Mouse (Mus musculus): Measurements from ENCODE around the gene Ctns. TPM values are rescaled to one million over a fixed set of nuclear protein-coding genes. Genes with fewer than 3 reads are reported as not detected.
A peak's percentile ranks its signal among the peaks of the same experiment; 100 is the strongest.

The Ctns gene
- polyA plus RNA-seq, 1 experiment from 2014 or later: 23.4 TPM

GRCm38 (mm10) chr11:73194444-73194843, 4.4 kb downstream of the Ctns start:
- Histone ChIP-seq H3K27me3 (no peaks in the 10 kb centered on the region), H3K4me2 (no peak overlapping the region), H3K4me3 (replicated peaks) (no peak overlapping the region), H3K9me3 (no peaks in the 10 kb centered on the region), H3K4me1 (replicated peaks) (peaks cover 11% of the 10 kb centered on the region), H3K9ac (replicated peaks) (no peak overlapping the region), H3K36me3 (peaks cover 32% of the 10 kb centered on the region), H3K27ac (no peak overlapping the region)
- 79% methylated on average over 2 of the region's 2 CpGs for WGBS
- no peak for ATAC-seq (ENCODE audit: insufficient number of reproducible peaks, insufficient read depth, low FRiP score, low TSS enrichment, low read depth)

GRCm38 (mm10) chr11:73193047-73193446, 5.8 kb downstream of the Ctns start:
- 80% methylated on average over 6 of the region's 6 CpGs for WGBS
- Histone ChIP-seq H3K4me3 (replicated peaks) (no peak overlapping the region), H3K4me1 (replicated peaks) (peaks cover 5% of the 10 kb centered on the region; the same call in 1 of the 2 replicates), H3K27ac (no peak overlapping the region), H3K9me3 (no peaks in the 10 kb centered on the region), H3K36me3 (peaks cover 44% of the 10 kb centered on the region), H3K27me3 (no peaks in the 10 kb centered on the region), H3K4me2 (no peak overlapping the region), H3K9ac (replicated peaks) (no peak overlapping the region)
- no peak for ATAC-seq (ENCODE audit: insufficient number of reproducible peaks, insufficient read depth, low FRiP score, low TSS enrichment, low read depth)

GRCm38 (mm10) chr11:73187231-73187630, 11.6 kb downstream of the Ctns start:
- Histone ChIP-seq H3K4me1 (replicated peaks) (no peaks in the 10 kb centered on the region), H3K4me3 (replicated peaks) (no peak overlapping the region), H3K27ac (no peak overlapping the region), H3K4me2 (no peak overlapping the region), H3K9me3 (no peaks in the 10 kb centered on the region), H3K36me3 (peaks cover 92% of the 10 kb centered on the region), H3K27me3 (no peaks in the 10 kb centered on the region), H3K9ac (replicated peaks) (no peak overlapping the region)
- no peak for ATAC-seq (ENCODE audit: insufficient number of reproducible peaks, insufficient read depth, low FRiP score, low TSS enrichment, low read depth)
- WGBS: 90% methylated on average over 6 of the region's 6 CpGs

GRCm38 (mm10) chr11:73185872-73186615, 12.8 kb downstream of the Ctns start:
- WGBS: 92% methylated on average over 10 of the region's 10 CpGs
- peaks cover 86% of the 10 kb centered on the region for H3K36me3 ChIP-seq
- H3K9ac ChIP-seq (replicated peaks): no peak overlapping the region
- H3K4me1 ChIP-seq (replicated peaks): no peaks in the 10 kb centered on the region
- ATAC-seq (ENCODE audit: insufficient number of reproducible peaks, insufficient read depth, low FRiP score, low TSS enrichment, low read depth): no peak
- no peak overlapping the region for H3K27ac ChIP-seq
- no peaks in the 10 kb centered on the region for H3K27me3 ChIP-seq
- H3K4me3 ChIP-seq (replicated peaks): no peak overlapping the region
- H3K9me3 ChIP-seq: no peaks in the 10 kb centered on the region
- no peak overlapping the region for H3K4me2 ChIP-seq

GRCm38 (mm10) chr11:73177895-73178294, 20.9 kb downstream of the Ctns start:
- peaks cover 33% of the 10 kb centered on the region for H3K36me3 ChIP-seq
- 2% methylated on average over 2 of the region's 2 CpGs for WGBS

GRCm38 (mm10) chr11:73177509-73177875, 21.4 kb downstream of the Ctns start:
- peaks cover 30% of the 10 kb centered on the region for H3K36me3 ChIP-seq
- WGBS: 0% methylated on average over 28 of the region's 28 CpGs
- no peaks in the 10 kb centered on the region for H3K9me3 ChIP-seq
- H3K4me2 ChIP-seq: peak overlapping the region; percentile 68
- H3K4me3 ChIP-seq (replicated peaks): peak overlapping the region; percentile 85
- peak overlapping the region; percentile 96 for H3K27ac ChIP-seq
- no peaks in the 10 kb centered on the region for H3K27me3 ChIP-seq
- peaks cover 25% of the 10 kb centered on the region for H3K4me1 ChIP-seq (replicated peaks)
- peak; percentile 81 for ATAC-seq (ENCODE audit: insufficient number of reproducible peaks, insufficient read depth, low FRiP score, low TSS enrichment, low read depth)
- peak overlapping the region; percentile 69 for H3K9ac ChIP-seq (replicated peaks)

More at GRCm38 (mm10) chr11:73177895-73178294, 20.9 kb downstream of the Ctns start:
- Histone ChIP-seq H3K27ac (peak overlapping the region; percentile 96), H3K27me3 (no peaks in the 10 kb centered on the region), H3K4me2 (peak overlapping the region; percentile 68), H3K4me3 (replicated peaks) (peak overlapping the region; percentile 85), H3K9me3 (no peaks in the 10 kb centered on the region), H3K9ac (replicated peaks) (peak overlapping the region; percentile 69), H3K4me1 (replicated peaks) (peaks cover 25% of the 10 kb centered on the region)
- no peak for ATAC-seq (ENCODE audit: insufficient number of reproducible peaks, insufficient read depth, low FRiP score, low TSS enrichment, low read depth)

- H3K4me1 ChIP-seq (replicated peaks): peaks cover 31% of the 10 kb centered on the region
- H3K4me3 ChIP-seq (replicated peaks): peak within 1 kb of the TSS; percentile 85
- H3K9me3 ChIP-seq: no peaks in the 10 kb centered on the region
- peak within 1 kb of the TSS; percentile 76 for H3K4me2 ChIP-seq
- H3K9ac ChIP-seq (replicated peaks): peak within 1 kb of the TSS; percentile 86
- H3K36me3 ChIP-seq: peaks cover 24% of the 10 kb centered on the region
- H3K27me3 ChIP-seq: no peaks in the 10 kb centered on the region
- ATAC-seq (ENCODE audit: insufficient number of reproducible peaks, insufficient read depth, low FRiP score, low TSS enrichment, low read depth): peak; percentile 98
- H3K27ac ChIP-seq: peak within 1 kb of the TSS; percentile 96
- WGBS: under 1% methylated on average over 81 of the region's 81 CpGs
These were observed 22.0 kb downstream of the Ctns start, which contains the start of the genes Emc6 and Tax1bp3 for GRCm38 (mm10) chr11:73176608-73177508. Gene Emc6 (minus strand): TSS chr11:73177037. Gene Tax1bp3 (plus strand): TSS chr11:73177083.

- Histone ChIP-seq H3K4me3 (replicated peaks) (peak overlapping the region; percentile 85), H3K4me1 (replicated peaks) (peaks cover 35% of the 10 kb centered on the region), H3K27ac (peak overlapping the region; percentile 90), H3K36me3 (peaks cover 29% of the 10 kb centered on the region), H3K4me2 (peak overlapping the region; percentile 76), H3K9ac (replicated peaks) (peak overlapping the region; percentile 86), H3K27me3 (no peaks in the 10 kb centered on the region), H3K9me3 (no peaks in the 10 kb centered on the region)
- ATAC-seq (ENCODE audit: insufficient number of reproducible peaks, insufficient read depth, low FRiP score, low TSS enrichment, low read depth): no peak
- WGBS: 2% methylated on average over 15 of the region's 15 CpGs
These were observed 22.7 kb downstream of the Ctns start for GRCm38 (mm10) chr11:73176186-73176585.

- 42% methylated on average over 8 of the region's 8 CpGs for WGBS
- Histone ChIP-seq H3K4me2 (peak overlapping the region; percentile 76), H3K9ac (replicated peaks) (peak overlapping the region; percentile 86), H3K27me3 (no peaks in the 10 kb centered on the region), H3K4me1 (replicated peaks) (peaks cover 35% of the 10 kb centered on the region), H3K27ac (no peak overlapping the region), H3K4me3 (replicated peaks) (peak overlapping the region; percentile 85), H3K9me3 (no peaks in the 10 kb centered on the region), H3K36me3 (peaks cover 31% of the 10 kb centered on the region)
- no peak for ATAC-seq (ENCODE audit: insufficient number of reproducible peaks, insufficient read depth, low FRiP score, low TSS enrichment, low read depth)
These were observed 23.2 kb downstream of the Ctns start for GRCm38 (mm10) chr11:73175612-73176011.

- peaks cover 33% of the 10 kb centered on the region; the same call in 1 of the 2 replicates for H3K36me3 ChIP-seq
- peaks cover 23% of the 10 kb centered on the region for H3K4me1 ChIP-seq (replicated peaks)
- no peaks in the 10 kb centered on the region for H3K9me3 ChIP-seq
- peak overlapping the region; percentile 12; the same call in 1 of the 2 replicates for H3K27ac ChIP-seq
- H3K9ac ChIP-seq (replicated peaks): no peak overlapping the region
- no peak overlapping the region for H3K4me3 ChIP-seq (replicated peaks)
- WGBS: 64% methylated on average over 5 of the region's 5 CpGs
- no peak for ATAC-seq (ENCODE audit: insufficient number of reproducible peaks, insufficient read depth, low FRiP score, low TSS enrichment, low read depth)
- H3K27me3 ChIP-seq: no peaks in the 10 kb centered on the region
- H3K4me2 ChIP-seq: no peak overlapping the region
These were observed 26.7 kb downstream of the Ctns start for GRCm38 (mm10) chr11:73172186-73172585.

- no peak overlapping the region for H3K9ac ChIP-seq (replicated peaks)
- H3K4me3 ChIP-seq (replicated peaks): no peak overlapping the region
- H3K9me3 ChIP-seq: no peaks in the 10 kb centered on the region
- 0 out of 2 replicates have a peak, but pooled peaks cover 9% of the 10 kb centered on the region for H3K4me1 ChIP-seq (replicated peaks)
- H3K36me3 ChIP-seq: peaks cover 25% of the 10 kb centered on the region; the same call in 1 of the 2 replicates
- 45% methylated on average over 4 of the region's 4 CpGs for WGBS
- H3K4me2 ChIP-seq: no peak overlapping the region
- no peak overlapping the region for H3K27ac ChIP-seq
- no peak for ATAC-seq (ENCODE audit: insufficient number of reproducible peaks, insufficient read depth, low FRiP score, low TSS enrichment, low read depth)
- no peaks in the 10 kb centered on the region for H3K27me3 ChIP-seq
These were observed 29.6 kb downstream of the Ctns start for GRCm38 (mm10) chr11:73169231-73169630.

Data from limb, embryonic 12.5 days (tissue).